Mouse (Mus musculus) neutrophil, adult 5-6 weeks (primary cell): Measurements from ENCODE around the gene 8030411F24Rik. TPM values are rescaled to one million over a fixed set of nuclear protein-coding genes. Genes with fewer than 3 reads are reported as not detected.
"Not testable (repeated sequence)": the region's sequence is repeated elsewhere in the genome, so short reads cannot be mapped to it uniquely, and the experiment has no call there.

Source experiments
- ATAC-seq: fragments of 151-379, 151-347 bp; 2 replicates; pipeline ENCODE4 v1.8.0; 2017; ENCODE audit warnings: mild to moderate bottlenecking, moderate TSS enrichment; ENCODE audit not compliant: insufficient number of reproducible peaks, poor library complexity, low FRiP score, severe bottlenecking; ENCODE audit errors: extremely low read depth
- total RNA-seq: library from RNA; stranded (forward); fragments of 200-1000 nt; gene quantifications from 2 replicates; pipeline ENCODE4 v1.2.3, GENCODE M21; 2017

The 8030411F24Rik gene
- not detected in 2 replicates for total RNA-seq

DNA sequence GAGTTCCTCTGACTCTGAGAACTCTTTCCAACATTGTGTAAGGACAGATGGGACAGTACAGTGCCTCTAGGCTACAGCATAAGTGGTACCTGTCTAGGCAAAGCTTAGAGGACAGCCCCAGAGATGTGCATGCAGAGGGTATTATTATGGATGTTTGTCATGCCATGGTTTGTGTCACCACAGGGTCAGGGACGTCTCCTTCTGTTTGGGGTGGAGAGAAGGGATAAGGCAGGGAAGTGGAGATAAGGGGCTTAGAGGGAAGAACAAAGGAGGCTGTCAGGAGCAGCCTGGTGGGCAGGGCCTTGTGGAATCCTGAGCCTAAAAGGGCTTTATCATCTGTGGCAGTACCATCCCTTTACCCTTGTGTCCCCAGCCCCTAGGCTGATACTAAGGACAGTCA, at the start of gene 8030411F24Rik:
TSS of gene 8030411F24Rik (plus strand) at position 301 of the 400 bp plus-strand sequence.
- ATAC-seq, result no peak

DNA sequence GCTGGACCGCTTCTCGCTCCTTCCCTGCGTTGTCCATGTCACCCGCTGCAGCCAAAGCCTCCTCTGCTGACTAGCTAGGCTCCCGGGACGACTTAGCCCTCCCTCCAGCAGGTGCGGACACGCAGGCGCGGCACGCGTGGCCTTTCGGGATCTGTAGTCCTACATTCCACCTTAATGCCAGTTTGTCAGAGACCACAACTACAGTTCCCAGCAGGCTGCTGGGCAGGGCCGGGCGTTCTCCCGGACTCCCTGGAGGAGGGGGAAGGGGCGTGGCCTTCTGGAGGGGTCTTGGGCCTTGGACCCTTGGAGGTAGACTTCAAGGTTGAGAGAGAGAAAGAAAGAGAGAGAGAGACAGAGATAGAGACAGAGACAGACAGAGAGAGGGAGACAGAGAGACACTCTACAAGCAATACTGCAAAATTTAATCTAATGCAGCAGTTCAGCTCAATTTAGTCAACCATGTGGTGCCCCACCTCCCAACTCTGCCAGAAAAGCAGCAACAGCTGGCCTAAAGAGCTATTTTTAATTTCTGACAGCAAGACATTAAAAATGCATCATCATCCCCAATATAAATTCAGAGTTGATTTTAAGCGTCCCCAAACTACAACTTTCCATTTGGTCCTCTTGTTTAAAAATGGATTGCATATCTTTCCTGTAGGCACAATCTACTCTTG, 49.3 kb upstream of the 8030411F24Rik start, which contains the start of gene Napb:
TSS of gene Napb (minus strand) at position 141 of the 674 bp plus-strand sequence.
- ATAC-seq, result no peak

DNA sequence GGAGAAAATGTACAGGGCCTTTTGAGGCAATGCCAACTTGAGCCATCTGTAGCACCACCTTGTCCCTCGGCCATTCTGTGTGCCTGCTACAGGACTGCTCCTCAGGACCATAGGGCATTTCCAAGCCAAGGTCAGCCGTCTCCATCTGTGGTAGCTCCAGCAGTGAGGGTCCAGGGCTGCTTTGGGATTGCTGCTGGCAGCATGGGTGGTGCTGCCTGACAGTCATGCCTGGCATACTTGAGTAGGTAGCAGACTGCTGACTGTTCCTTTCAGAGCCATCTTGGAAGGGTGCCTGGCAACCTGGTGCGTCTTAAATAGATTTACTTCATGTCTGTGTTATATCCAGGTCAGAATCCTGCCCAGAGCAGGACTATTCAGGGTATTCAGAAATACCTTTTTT, 38.8 kb upstream of the 8030411F24Rik start:
- no peak for ATAC-seq

DNA sequence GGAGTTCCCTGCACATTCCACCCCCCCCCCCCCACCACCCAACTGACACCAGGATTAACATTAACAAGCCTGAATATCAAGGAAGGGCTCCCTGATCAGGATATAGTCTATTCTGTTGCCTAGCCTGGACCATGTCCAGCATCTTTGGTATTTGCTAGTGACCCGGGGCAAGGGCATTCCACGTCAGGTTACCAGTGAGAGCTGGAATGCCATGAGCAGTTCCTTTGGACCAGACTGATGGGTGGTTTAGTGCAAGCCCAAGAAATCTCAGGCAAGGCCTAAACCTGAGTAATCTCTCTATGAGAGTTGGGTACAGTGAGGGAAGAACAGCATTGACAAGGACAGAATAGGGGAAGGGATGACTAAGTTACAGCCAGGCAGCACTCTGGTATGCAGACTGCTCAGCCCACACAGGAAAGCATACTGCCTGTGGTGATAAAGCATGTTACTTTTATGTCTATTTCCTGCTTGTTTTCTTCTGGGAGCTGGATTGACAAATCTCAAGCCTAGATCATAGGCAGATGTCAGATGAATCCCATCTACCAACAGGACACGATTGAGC, 37.9 kb upstream of the 8030411F24Rik start:
- no peak for ATAC-seq

DNA sequence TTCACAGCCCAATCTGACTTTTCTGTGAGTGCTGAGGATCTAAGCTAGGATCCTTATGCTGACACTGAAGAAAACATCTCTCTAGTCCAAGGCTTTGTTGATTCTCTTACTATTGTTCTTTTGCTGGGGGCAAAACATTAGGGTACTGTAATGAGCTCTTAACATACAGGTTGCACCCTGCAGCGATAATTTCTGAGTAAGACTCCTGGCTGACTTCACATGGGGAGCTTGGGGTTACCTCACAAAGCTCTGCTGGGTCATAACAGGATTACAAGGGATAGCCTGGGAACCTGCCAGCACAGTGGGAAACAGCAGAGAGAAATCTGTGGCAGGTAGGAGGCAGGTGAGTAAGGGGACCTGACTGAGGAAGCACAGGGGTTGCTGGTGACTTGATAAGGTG, 31.8 kb upstream of the 8030411F24Rik start, which contains the start of gene Cstl1:
TSS of gene Cstl1 (plus strand) at position 301 of the 400 bp plus-strand sequence.
- no peak for ATAC-seq

DNA sequence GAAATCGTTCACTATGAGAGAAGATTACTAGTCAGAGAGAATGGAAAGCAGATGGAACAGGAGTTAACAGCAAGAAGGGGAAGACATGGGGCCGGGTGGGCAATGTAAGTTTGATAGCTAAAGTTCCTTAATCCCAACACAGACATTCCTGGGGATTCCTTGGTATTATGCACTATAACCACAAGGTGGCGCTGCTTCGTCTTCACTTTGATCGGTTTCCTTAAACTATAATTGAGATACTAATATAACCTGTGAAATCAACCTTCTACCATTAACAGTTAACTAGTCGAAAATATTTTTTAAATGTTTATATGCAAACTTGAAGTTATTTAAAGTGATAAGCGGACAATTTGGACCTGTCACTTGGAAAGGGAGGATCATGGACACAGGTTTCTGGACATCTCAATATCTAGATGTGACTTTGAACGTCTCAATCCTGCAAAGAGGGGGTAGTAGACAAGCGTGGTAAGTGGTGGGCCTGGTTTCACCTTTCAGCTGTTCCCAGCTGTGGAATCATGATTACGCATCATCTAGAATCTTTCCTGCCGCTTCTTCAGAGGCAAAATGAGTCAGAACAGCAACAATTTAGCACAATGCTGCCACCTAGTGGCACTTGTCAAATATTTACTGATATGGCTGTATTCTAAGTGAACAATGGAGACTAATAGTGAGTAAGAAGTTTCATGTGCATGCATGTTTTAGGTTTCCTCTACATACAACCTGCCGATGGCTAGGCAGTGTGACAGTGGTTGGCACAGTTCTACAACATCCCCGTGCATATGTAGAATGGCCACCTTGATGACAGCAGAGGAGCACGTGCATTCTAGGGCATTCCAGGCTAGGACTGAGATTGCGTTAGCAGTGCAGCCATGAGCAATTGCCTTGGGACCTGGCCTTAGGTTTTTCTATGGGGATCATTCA, 29.7 kb upstream of the 8030411F24Rik start:
- ATAC-seq, result peak; percentile 88

DNA sequence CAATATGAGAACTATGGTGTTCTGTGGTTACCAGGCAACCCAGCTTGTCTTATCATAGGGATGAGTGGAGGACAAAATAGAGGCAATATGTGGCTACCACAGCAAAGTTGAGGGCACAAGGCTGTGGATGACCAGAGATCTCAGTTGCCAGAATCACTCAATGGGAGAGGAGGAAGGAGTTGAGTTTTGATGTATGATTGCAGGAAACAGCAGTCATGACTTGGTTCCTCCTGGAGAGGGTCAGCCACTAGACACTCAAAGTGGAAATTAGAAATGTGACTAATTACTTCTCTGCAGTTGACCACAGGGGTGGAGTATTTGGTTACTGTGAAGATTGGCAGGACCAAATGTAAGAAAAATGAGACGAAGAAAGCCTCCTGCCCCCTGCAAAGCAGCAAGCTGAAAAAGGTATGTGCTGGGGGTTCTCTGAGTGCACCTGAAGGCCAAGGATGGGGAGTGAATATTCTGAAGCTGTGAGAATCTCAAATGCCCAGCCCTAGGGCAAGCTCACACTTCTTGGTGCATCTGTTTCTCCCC, 27.4 kb upstream of the 8030411F24Rik start:
- no peak for ATAC-seq

DNA sequence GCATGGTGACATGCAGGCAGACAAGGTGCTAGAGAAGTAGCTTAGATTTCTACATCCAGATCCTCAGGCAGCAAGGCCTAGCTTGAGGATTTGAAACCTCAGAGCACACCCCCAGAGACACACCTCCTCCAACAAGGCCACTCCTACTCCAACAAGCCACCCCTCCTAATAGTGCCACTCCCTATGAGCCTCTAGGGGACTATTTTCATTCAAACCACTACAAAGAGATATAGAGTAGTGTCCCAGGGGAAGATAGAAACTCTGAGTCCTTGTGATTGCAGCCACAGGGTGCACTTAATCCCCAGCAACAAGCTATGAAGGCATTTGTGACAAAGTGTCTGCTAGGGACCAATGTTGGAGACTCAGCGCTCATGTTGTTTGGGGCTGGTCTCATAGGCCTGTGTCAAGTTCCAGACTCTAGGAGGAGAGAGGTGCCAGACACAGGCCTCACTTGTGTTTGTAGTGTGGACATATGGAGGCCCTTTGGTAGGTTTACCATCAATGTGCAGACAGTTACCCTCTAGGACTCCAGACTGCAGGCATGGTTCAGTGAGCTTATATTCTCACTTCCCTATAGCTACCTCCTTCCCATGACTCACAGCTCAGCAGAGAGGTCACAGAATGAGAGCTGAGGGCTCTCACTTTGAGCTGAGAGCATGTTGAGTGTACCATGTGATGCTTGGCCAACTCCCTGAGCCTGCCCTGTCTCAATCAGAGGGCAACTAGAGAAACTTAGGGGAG, 18.0 kb upstream of the 8030411F24Rik start:
- ATAC-seq, result peak; percentile 99

DNA sequence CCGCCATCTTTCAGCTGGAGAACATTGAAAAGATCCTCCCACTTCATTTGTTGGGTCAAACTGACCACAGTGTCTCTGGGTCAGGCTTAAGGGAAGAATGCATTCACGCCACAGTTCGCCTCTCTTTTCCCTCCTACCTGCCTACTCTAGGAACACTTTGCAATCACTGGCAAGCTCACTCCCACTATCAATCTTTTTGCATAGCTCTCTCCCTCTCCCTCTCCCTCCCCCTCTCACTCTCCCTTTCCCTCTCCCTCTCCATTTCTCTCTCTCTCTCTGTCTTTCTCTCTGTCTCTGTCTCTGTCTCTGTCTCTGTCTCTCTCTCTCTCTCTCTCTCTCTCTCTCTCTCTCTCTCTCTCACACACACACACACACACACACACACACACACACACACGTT, 10.4 kb upstream of the 8030411F24Rik start, which contains the start of gene Cst11:
TSS of gene Cst11 (minus strand) at position 101 of the 400 bp plus-strand sequence.
- ATAC-seq, result not testable (repeated sequence)

DNA sequence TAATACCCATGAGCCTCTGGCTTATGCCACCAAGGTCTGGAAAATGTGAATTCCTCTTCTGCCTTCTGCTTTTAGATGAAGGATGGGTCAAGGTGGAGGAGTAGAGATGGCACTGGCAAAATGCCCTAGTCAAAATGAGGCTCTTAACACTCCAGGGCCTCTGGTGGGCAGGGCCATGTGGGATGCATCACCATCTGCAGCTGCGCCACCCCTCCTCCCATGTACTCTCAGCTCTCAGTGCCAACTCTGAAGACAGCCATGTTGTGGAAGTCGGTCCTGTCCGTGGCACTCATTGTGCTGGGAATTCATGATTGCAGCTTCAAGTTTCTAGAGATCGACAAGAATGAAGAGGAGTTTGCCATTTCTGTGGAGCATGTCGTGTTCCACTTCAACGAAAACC, 7.3 kb downstream of the 8030411F24Rik start, which contains the start of gene Cst12:
TSS of gene Cst12 (plus strand) at position 220 of the 400 bp plus-strand sequence.
- no peak for ATAC-seq

DNA sequence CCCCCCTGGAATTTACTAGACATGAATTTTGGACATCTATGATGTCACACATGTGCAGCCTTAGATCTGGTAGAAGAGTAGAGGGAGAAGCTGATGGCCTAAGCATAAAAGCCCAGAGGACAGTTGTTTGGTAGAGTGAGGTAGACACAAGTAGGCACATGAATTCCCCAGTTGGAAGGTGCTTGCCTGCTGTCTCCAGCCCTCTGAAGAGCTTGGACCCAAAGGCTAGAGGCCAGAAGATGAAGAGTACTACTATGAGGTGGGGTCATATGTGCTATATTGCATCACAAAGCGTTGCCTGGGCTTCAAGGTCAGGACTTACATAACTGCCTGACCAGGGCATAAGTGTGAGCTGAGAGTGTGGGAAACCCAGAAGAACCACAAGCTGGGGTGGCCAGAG, 16.7 kb downstream of the 8030411F24Rik start, which contains the start of gene Cst8:
TSS of gene Cst8 (plus strand) at position 301 of the 400 bp plus-strand sequence.
- no peak for ATAC-seq

DNA sequence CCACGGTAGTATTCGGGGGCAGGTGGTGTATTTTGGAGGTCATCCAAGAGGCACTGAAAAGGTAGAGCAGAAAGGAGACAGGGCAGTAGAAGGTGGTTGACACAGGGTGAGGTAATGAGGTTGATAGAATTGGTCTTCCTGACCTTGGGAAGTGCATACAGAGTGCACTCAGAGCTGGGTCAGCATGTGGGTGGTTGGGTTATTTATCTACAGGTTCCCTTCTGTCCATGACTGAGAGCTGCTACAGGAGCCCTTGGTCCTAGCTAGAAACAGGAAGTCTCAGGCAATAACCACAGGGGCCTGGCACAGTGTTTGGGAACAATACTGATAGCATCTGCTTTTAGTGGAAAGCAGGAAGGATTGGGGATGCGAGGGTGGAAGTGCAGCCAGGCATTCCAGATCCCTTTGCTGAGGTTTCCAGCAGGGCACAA, 19.7 kb downstream of the 8030411F24Rik start:
- ATAC-seq, result no peak

DNA sequence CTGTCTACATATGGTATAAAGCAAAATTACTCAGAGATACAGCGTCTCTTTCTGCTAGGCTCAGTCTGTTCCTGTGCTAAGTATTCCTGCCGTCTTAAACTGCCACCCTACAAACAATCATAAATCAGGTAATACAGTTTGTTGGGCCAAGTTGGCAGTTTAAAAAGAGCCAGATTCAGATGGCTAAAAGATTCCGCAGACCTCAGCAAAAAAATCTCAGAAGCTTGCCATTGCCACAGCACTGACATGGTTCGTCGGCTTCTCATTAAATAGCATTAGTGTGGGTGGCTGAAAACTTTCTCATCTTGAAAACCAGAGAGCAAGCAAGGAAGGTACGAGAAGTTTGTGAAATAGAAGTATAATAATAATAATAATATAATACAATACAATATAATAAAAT, 24.9 kb downstream of the 8030411F24Rik start:
- no peak for ATAC-seq

DNA sequence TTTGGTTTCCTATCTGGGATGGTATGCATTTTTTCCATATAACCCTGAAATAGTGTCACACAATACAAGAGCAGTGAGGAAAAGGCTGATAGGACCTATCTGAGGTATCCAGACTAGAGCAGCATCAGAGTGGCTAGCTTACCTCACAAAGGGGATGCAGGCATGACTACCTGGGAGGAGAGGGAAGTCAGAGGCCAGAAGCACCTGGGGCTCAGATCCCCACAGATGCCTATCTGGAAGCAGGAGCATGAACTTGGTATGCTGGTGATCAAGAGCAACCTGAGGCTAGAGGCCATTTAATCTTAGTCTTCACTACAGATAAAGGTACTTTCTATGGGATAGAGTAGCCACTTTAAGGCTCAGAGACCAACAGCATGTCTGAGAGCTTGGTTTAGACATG, 38.1 kb downstream of the 8030411F24Rik start, which contains the start of gene Cst13:
TSS of gene Cst13 (plus strand) at position 173 of the 400 bp plus-strand sequence.
- no peak for ATAC-seq

DNA sequence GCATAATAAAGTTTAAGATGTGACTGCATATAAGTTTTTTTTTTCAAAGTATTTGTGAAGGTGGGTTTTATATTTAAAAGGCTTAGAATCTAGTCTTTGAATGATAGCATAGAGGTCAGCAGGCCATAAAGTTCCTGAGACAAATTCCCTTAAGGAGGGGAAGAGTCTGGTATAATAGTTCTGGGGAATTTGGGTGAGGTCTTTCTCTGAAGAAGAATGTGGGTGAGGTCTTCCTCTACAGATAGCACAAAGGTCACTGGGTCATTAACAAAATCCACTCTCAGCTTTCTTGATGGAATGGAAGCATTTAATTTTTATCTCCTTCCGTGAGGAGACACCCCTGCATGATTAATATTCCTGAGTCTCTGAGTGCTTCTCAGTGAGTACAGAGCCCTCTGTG, 44.2 kb downstream of the 8030411F24Rik start:
- no peak for ATAC-seq

DNA sequence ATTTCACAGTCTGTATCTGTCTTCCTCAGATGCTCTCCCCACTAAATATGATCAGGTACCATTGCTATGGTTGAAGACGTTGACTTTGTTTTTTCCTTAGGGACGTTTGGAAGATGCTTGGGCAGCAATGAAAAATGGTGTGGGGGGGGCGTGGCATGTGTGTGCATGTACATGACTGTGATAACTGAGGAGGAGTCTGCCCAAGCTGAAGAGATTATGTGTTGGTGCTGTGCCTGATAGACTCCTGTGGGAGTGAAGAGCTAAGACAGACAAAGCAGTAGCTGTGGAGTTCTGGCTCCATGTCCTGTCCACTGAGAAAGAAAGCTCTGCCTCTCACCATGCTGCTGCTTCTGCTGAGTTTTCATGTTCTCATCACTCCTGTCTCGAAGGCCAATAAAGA, 53.1 kb downstream of the 8030411F24Rik start, which contains the start of gene Cst9:
TSS of gene Cst9 (plus strand) at position 236 of the 400 bp plus-strand sequence.
- ATAC-seq, result no peak
